Mouse (Mus musculus) midbrain, embryonic 10.5 days (tissue): ENCODE measurements around the gene Tssc4. TPM values are rescaled to one million over a fixed set of nuclear protein-coding genes. Genes with fewer than 3 reads are reported as not detected.
A peak's percentile ranks its signal among the peaks of the same experiment; 100 is the strongest.

Experiments
- DNase-seq: peaks from one replicate; pipeline ENCODE4 v3.0.0-alpha.2; 2017; ENCODE audit warnings: low spot score
- H3K27ac ChIP-seq: fragments of 300-500 bp; sonication (generic); replicated peaks from 2 replicates; pipeline ENCODE4 v1.5.1; 2016; ENCODE audit warnings: mild to moderate bottlenecking
- H3K27me3 ChIP-seq: fragments of 300-500 bp; sonication (generic); 2 replicates; pipeline ENCODE4 v1.6.1; 2016; ENCODE audit warnings: low read depth, mild to moderate bottlenecking; ENCODE audit not compliant: poor library complexity, severe bottlenecking
- H3K36me3 ChIP-seq: fragments of 300-500 bp; sonication (generic); 2 replicates; pipeline ENCODE4 v1.6.1; 2016; ENCODE audit warnings: mild to moderate bottlenecking, moderate library complexity
- H3K4me1 ChIP-seq: fragments of 300-500 bp; sonication (generic); 2 replicates; pipeline ENCODE4 v1.6.1; 2016
- H3K4me3 ChIP-seq: fragments of 300-500 bp; sonication (generic); 2 replicates; pipeline ENCODE4 v1.5.1; 2016; ENCODE audit warnings: mild to moderate bottlenecking, moderate library complexity
- H3K9me3 ChIP-seq: fragments of 300-500 bp; sonication (generic); replicated peaks from 2 replicates; pipeline ENCODE4 v1.6.1; 2016; ENCODE audit warnings: mild to moderate bottlenecking
- WGBS: fragments of 180-500 bp; shearing (Covaris S2); methylation state at CpG from one replicate; pipeline ENCODE4 v1.1.7; 2016; 5-methylcytosine and 5-hydroxymethylcytosine counted together
- polyA plus RNA-seq: library from polyadenylated mRNA; unstranded; fragments of >200 nt; fragmentation: Nextera tagmentation; extraction: Ambion mirVana; gene quantifications from 2 replicates; pipeline ENCODE4 v1.2.1, GENCODE M21; 2016

Gene Tssc4
- polyA plus RNA-seq = 136 and 142 TPM in 2 replicates

GRCm38 (mm10) chr7:143068882-143069591 is at the start of gene Tssc4:
Gene Tssc4, plus strand, starts transcription at chr7:143069249.
- peak; percentile 99 for DNase-seq
- peaks cover 55% of the 10 kb centered on the region for H3K36me3 ChIP-seq
- under 1% methylated on average over 51 of the region's 51 CpGs for WGBS

GRCm38 (mm10) chr7:143020040-143020439 is 49.0 kb upstream of the Tssc4 start:
- DNase-seq = no peak
- Histone ChIP-seq H3K36me3 (0 out of 2 replicates have a peak, but pooled peaks cover under 1% of the 10 kb centered on the region), H3K27ac (no peak overlapping the region), H3K27me3 (no peaks in the 10 kb centered on the region; the same call in 1 of the 2 replicates), H3K9me3 (no peaks in the 10 kb centered on the region), H3K4me3 (no peak overlapping the region), H3K4me1 (peaks cover 9% of the 10 kb centered on the region; the same call in 1 of the 2 replicates)

More at GRCm38 (mm10) chr7:143068882-143069591, at the start of gene Tssc4:
- Histone ChIP-seq H3K4me3 (peak within 1 kb of the TSS; percentile 93), H3K9me3 (no peaks in the 10 kb centered on the region), H3K27ac (peak within 1 kb of the TSS; percentile 92), H3K4me1 (peaks cover 38% of the 10 kb centered on the region), H3K27me3 (no peaks in the 10 kb centered on the region)

- peaks cover 6% of the 10 kb centered on the region; the same call in 1 of the 2 replicates for H3K36me3 ChIP-seq
- H3K9me3 ChIP-seq = no peaks in the 10 kb centered on the region
- H3K27ac ChIP-seq = no peak overlapping the region
- H3K27me3 ChIP-seq = no peaks in the 10 kb centered on the region; the same call in 1 of the 2 replicates
- H3K4me1 ChIP-seq = peaks cover 7% of the 10 kb centered on the region; the same call in 1 of the 2 replicates
- H3K4me3 ChIP-seq = no peak overlapping the region
- no peak for DNase-seq
- WGBS = 80% methylated on average over 3 of the region's 3 CpGs
Measured at GRCm38 (mm10) chr7:143020764-143021163, 48.3 kb upstream of the Tssc4 start.

GRCm38 (mm10) chr7:143021356-143022164 is 47.5 kb upstream of the Tssc4 start:
- 69% methylated on average over 5 of the region's 5 CpGs for WGBS
- Histone ChIP-seq H3K4me3 (no peak overlapping the region), H3K36me3 (peaks cover 6% of the 10 kb centered on the region; the same call in 1 of the 2 replicates), H3K4me1 (no peaks in the 10 kb centered on the region), H3K9me3 (no peaks in the 10 kb centered on the region), H3K27ac (no peak overlapping the region), H3K27me3 (no peaks in the 10 kb centered on the region; the same call in 1 of the 2 replicates)
- no peak for DNase-seq

GRCm38 (mm10) chr7:143023499-143023898 is 45.5 kb upstream of the Tssc4 start:
- H3K27ac ChIP-seq = no peak overlapping the region
- 93% methylated on average over 2 of the region's 2 CpGs for WGBS
- no peaks in the 10 kb centered on the region for H3K4me1 ChIP-seq
- H3K27me3 ChIP-seq = no peaks in the 10 kb centered on the region
- H3K4me3 ChIP-seq = no peak overlapping the region
- peaks cover 6% of the 10 kb centered on the region; the same call in 1 of the 2 replicates for H3K36me3 ChIP-seq
- DNase-seq = no peak
- H3K9me3 ChIP-seq = no peaks in the 10 kb centered on the region

- no peak for DNase-seq
Measured at GRCm38 (mm10) chr7:143024293-143024692, 44.8 kb upstream of the Tssc4 start.

GRCm38 (mm10) chr7:143025496-143025895 is 43.6 kb upstream of the Tssc4 start:
- 94% methylated on average over 3 of the region's 3 CpGs for WGBS
- Histone ChIP-seq H3K4me3 (no peak overlapping the region), H3K27ac (no peak overlapping the region), H3K4me1 (no peaks in the 10 kb centered on the region), H3K27me3 (no peaks in the 10 kb centered on the region), H3K36me3 (peaks cover 6% of the 10 kb centered on the region; the same call in 1 of the 2 replicates), H3K9me3 (no peaks in the 10 kb centered on the region)
- no peak for DNase-seq

More at GRCm38 (mm10) chr7:143024293-143024692, 44.8 kb upstream of the Tssc4 start:
- H3K9me3 ChIP-seq = no peaks in the 10 kb centered on the region
- H3K4me3 ChIP-seq = no peak overlapping the region
- no peaks in the 10 kb centered on the region for H3K4me1 ChIP-seq
- peaks cover 6% of the 10 kb centered on the region; the same call in 1 of the 2 replicates for H3K36me3 ChIP-seq
- H3K27me3 ChIP-seq = no peaks in the 10 kb centered on the region
- 92% methylated on average over 1 of the region's 1 CpGs for WGBS
- no peak overlapping the region for H3K27ac ChIP-seq

GRCm38 (mm10) chr7:143027196-143027595 is 41.9 kb upstream of the Tssc4 start:
- WGBS = 97% methylated on average over 4 of the region's 4 CpGs
- Histone ChIP-seq H3K9me3 (no peaks in the 10 kb centered on the region), H3K36me3 (peaks cover 6% of the 10 kb centered on the region; the same call in 1 of the 2 replicates), H3K27ac (no peak overlapping the region), H3K27me3 (no peaks in the 10 kb centered on the region), H3K4me3 (no peak overlapping the region), H3K4me1 (no peaks in the 10 kb centered on the region)
- DNase-seq = no peak

- H3K27ac ChIP-seq = no peak overlapping the region
Measured at GRCm38 (mm10) chr7:143031816-143032215, 37.2 kb upstream of the Tssc4 start.

GRCm38 (mm10) chr7:143033581-143033980 is 35.5 kb upstream of the Tssc4 start:
- no peaks in the 10 kb centered on the region for H3K4me1 ChIP-seq
- DNase-seq = no peak
- H3K4me3 ChIP-seq = no peak overlapping the region
- no peak overlapping the region for H3K27ac ChIP-seq
- no peaks in the 10 kb centered on the region for H3K9me3 ChIP-seq
- 0 out of 2 replicates have a peak, but pooled peaks cover 3% of the 10 kb centered on the region for H3K36me3 ChIP-seq
- H3K27me3 ChIP-seq = no peaks in the 10 kb centered on the region
- 87% methylated on average over 4 of the region's 4 CpGs for WGBS

More at GRCm38 (mm10) chr7:143031816-143032215, 37.2 kb upstream of the Tssc4 start:
- Histone ChIP-seq H3K4me3 (no peak overlapping the region), H3K36me3 (0 out of 2 replicates have a peak, but pooled peaks cover 3% of the 10 kb centered on the region), H3K9me3 (no peaks in the 10 kb centered on the region), H3K4me1 (no peaks in the 10 kb centered on the region), H3K27me3 (no peaks in the 10 kb centered on the region)
- WGBS = 86% methylated on average over 1 of the region's 1 CpGs
- no peak for DNase-seq

GRCm38 (mm10) chr7:143034112-143034511 is 34.9 kb upstream of the Tssc4 start:
- no peaks in the 10 kb centered on the region for H3K27me3 ChIP-seq

GRCm38 (mm10) chr7:143034519-143035450 is 34.3 kb upstream of the Tssc4 start:
- 92% methylated on average over 8 of the region's 8 CpGs for WGBS
- H3K4me3 ChIP-seq = no peak overlapping the region
- 0 out of 2 replicates have a peak, but pooled peaks cover 3% of the 10 kb centered on the region for H3K36me3 ChIP-seq
- no peaks in the 10 kb centered on the region for H3K4me1 ChIP-seq
- H3K9me3 ChIP-seq = no peaks in the 10 kb centered on the region
- no peaks in the 10 kb centered on the region for H3K27me3 ChIP-seq
- H3K27ac ChIP-seq = no peak overlapping the region
- no peak for DNase-seq

More at GRCm38 (mm10) chr7:143034112-143034511, 34.9 kb upstream of the Tssc4 start:
- no peaks in the 10 kb centered on the region for H3K9me3 ChIP-seq
- H3K27ac ChIP-seq = no peak overlapping the region
- no peak for DNase-seq
- 93% methylated on average over 2 of the region's 2 CpGs for WGBS
- no peaks in the 10 kb centered on the region for H3K4me1 ChIP-seq
- 0 out of 2 replicates have a peak, but pooled peaks cover 3% of the 10 kb centered on the region for H3K36me3 ChIP-seq
- no peak overlapping the region for H3K4me3 ChIP-seq
